Comparison of ENCODE assay signal across 26 mouse cellular contexts in the genomic region with DNA sequence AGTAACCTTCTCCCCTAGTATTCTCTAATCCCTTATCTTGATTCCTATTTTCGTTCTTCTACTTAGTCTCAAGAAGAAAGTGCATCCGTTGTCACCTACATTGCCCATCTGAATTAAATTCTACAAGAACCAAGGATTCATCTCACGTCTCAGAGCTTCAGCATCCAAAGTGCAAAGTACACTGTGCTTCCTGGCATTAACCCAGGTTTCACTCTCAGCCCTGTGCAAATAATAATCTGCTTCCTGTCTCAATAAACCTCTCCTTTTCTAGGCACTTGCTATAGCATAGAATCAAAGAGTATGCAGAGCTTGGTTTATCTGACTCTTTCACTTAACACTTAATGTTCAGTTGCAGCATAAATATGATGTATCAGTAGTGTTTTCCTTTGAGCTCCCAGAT. TPM values are rescaled to one million over a fixed set of nuclear protein-coding genes. Genes with fewer than 3 reads are reported as not detected.
DNase-seq lines count a peak whose midpoint lies in the region; ATAC-seq and TF ChIP-seq lines count a peak whose summit lies in the region.
"Had no signal": no experiment of that assay in that cellular context is flagged by ENCODE, and none has a peak within 500 bp of the region (broad histone marks: within the 10 kb centered on the region; RNA-seq: fewer than 3 reads in every experiment).

No protein-coding gene starts in this region.

- TF ChIP-seq POLR2A in liver, adult 2 months (IDR thresholded peaks at IDR 0.05; ENCODE audit: extremely low read depth, insufficient read depth, low read length): no peak
- TF ChIP-seq POLR2A in small intestine, adult 2 months (IDR thresholded peaks at IDR 0.05; ENCODE audit: low read depth, low read length): no peak

- DNase-seq in liver, adult 2 months (ENCODE audit: extremely low read depth, low read depth, low spot score): peak; percentile 81
- no peak for DNase-seq in liver
- DNase-seq in kidney, adult 9 months: peak; percentile 72
- no peak for DNase-seq in right cerebral cortex, postnatal 4 days
- DNase-seq in heart, postnatal 14 days: no peak
- DNase-seq: adrenal gland, postnatal 14 days; cerebellum, adult 11-12 months; cerebellum, adult 9-11 months; embryo, embryonic 11 days; gastrocnemius, adult 2 months; gastrocnemius, postnatal 36 days; heart, adult 18-20 months; layer of hippocampus, postnatal 36 days; left cerebral cortex, postnatal 4 days had no signal

- peak; percentile 84 for ATAC-seq in intestine, embryonic 16.5 days
- ATAC-seq: CD4-positive, CD25-positive, alpha-beta regulatory T cell, adult 4 months; forebrain, embryonic 15.5 days; midbrain, embryonic 15.5 days had no signal

- no peak for TF ChIP-seq CTCF in liver, adult 2 months (IDR thresholded peaks at IDR 0.05; ENCODE audit: low read depth, low read length)
- no peak for TF ChIP-seq CTCF in small intestine, adult 2 months (IDR thresholded peaks at IDR 0.05; ENCODE audit: extremely low read depth, insufficient read length, insufficient replicate concordance, low read depth, low read length)

- 50% methylated on average over 3 of the region's 3 CpGs for WGBS in liver, adult 2 months
- 67% methylated on average over 3 of the region's 3 CpGs for WGBS in intestine, embryonic 16.5 days
- WGBS in small intestine, adult 2 months: 31% methylated on average over 3 of the region's 3 CpGs

- peaks cover 16% of the 10 kb centered on the region for H3K4me1 ChIP-seq in liver, adult 2 months (ENCODE audit: control insufficient read depth, insufficient read depth, low read length)
- peaks cover 6% of the 10 kb centered on the region; the same call in 1 of the 2 replicates for H3K4me1 ChIP-seq in intestine, embryonic 16.5 days (ENCODE audit: control insufficient read depth, insufficient read depth, low read length)
- peaks cover 7% of the 10 kb centered on the region; the same call in 1 of the 2 replicates for H3K4me1 ChIP-seq in small intestine, adult 2 months (ENCODE audit: control insufficient read depth, insufficient read depth, insufficient read length, low read length)
- H3K4me1 ChIP-seq: embryonic facial prominence, embryonic 12.5 days; forebrain, embryonic 15.5 days; midbrain, embryonic 10.5 days; midbrain, embryonic 15.5 days; neural tube, embryonic 12.5 days had no signal

- peaks cover 3% of the 10 kb centered on the region for H3K36me3 ChIP-seq in liver, adult 2 months (ENCODE audit: control insufficient read depth, insufficient read depth, low read length)
- H3K36me3 ChIP-seq in intestine, embryonic 16.5 days (ENCODE audit: control insufficient read depth, insufficient read depth, low read length): peaks cover 2% of the 10 kb centered on the region; the same call in 1 of the 2 replicates
- 0 out of 2 replicates have a peak, but pooled peaks cover 2% of the 10 kb centered on the region for H3K36me3 ChIP-seq in small intestine, adult 2 months (ENCODE audit: control insufficient read depth, insufficient read depth, low read length)
- H3K36me3 ChIP-seq: embryonic facial prominence, embryonic 12.5 days; forebrain, embryonic 15.5 days; lung, embryonic 15.5 days; midbrain, embryonic 15.5 days had no signal

- no peaks in the 10 kb centered on the region for H3K9me3 ChIP-seq in intestine, embryonic 16.5 days (ENCODE audit: control insufficient read depth, low read length)
- H3K9me3 ChIP-seq: embryonic facial prominence, embryonic 12.5 days; forebrain, embryonic 15.5 days; lung, embryonic 15.5 days; midbrain, embryonic 10.5 days; midbrain, embryonic 15.5 days; neural tube, embryonic 12.5 days had no signal

- intact Hi-C loops in heart, postnatal 14 days (cut with DNase I): no loop called here

- H3K4me2 ChIP-seq in intestine, embryonic 16.5 days (ENCODE audit: low read depth, low read length): no peak overlapping the region
- H3K4me2 ChIP-seq: embryonic facial prominence, embryonic 12.5 days; forebrain, embryonic 15.5 days; heart, embryonic 11.5 days; hindbrain, embryonic 14.5 days; lung, embryonic 15.5 days; midbrain, embryonic 15.5 days; neural tube, embryonic 12.5 days had no signal

- no peak overlapping the region for H3K27ac ChIP-seq in liver, adult 2 months (replicated peaks; ENCODE audit: insufficient read depth, low read depth, low read length)
- no peak overlapping the region for H3K27ac ChIP-seq in intestine, embryonic 16.5 days (ENCODE audit: low read length)
- H3K27ac ChIP-seq in small intestine, adult 2 months (ENCODE audit: insufficient read depth, low read depth, low read length): peak overlapping the region; percentile 51; the same call in 1 of the 2 replicates
- H3K27ac ChIP-seq: embryonic facial prominence, embryonic 12.5 days; forebrain, embryonic 15.5 days; gastrocnemius, adult 2 months; hindbrain, embryonic 14.5 days; liver, embryonic 14.5 days; lung, embryonic 15.5 days; midbrain, embryonic 10.5 days; midbrain, embryonic 15.5 days; neural tube, embryonic 12.5 days had no signal

- no peak overlapping the region for H3K4me3 ChIP-seq in liver, adult 2 months (ENCODE audit: insufficient read depth, low read depth, low read length)
- no peak overlapping the region for H3K4me3 ChIP-seq in intestine, embryonic 16.5 days (ENCODE audit: low read length)
- H3K4me3 ChIP-seq in small intestine, adult 2 months (ENCODE audit: low read depth, low read length): no peak overlapping the region
- H3K4me3 ChIP-seq: embryonic facial prominence, embryonic 12.5 days; forebrain, embryonic 15.5 days; gastrocnemius, adult 2 months; lung, embryonic 15.5 days; midbrain, embryonic 10.5 days; midbrain, embryonic 15.5 days; neural tube, embryonic 12.5 days had no signal

- H3K27me3 ChIP-seq in liver, adult 2 months (ENCODE audit: control insufficient read depth, insufficient read depth, low read length): no peaks in the 10 kb centered on the region
- H3K27me3 ChIP-seq in intestine, embryonic 16.5 days (replicated peaks; ENCODE audit: control insufficient read depth, insufficient read depth, low read length): no peaks in the 10 kb centered on the region
- no peaks in the 10 kb centered on the region for H3K27me3 ChIP-seq in small intestine, adult 2 months (ENCODE audit: control insufficient read depth, insufficient read depth, low read length)
- H3K27me3 ChIP-seq: embryonic facial prominence, embryonic 12.5 days; forebrain, embryonic 15.5 days; lung, embryonic 15.5 days; midbrain, embryonic 15.5 days; neural tube, embryonic 12.5 days had no signal

- peaks cover 15% of the 10 kb centered on the region; the same call in 1 of the 2 replicates for H3K79me2 ChIP-seq in liver, adult 2 months (ENCODE audit: control insufficient read depth, insufficient read depth, low read length)

- H3K9ac ChIP-seq in liver, adult 2 months (ENCODE audit: low read depth, low read length): no peak overlapping the region
- no peak overlapping the region for H3K9ac ChIP-seq in intestine, embryonic 16.5 days (ENCODE audit: low read depth, low read length)
- H3K9ac ChIP-seq: embryonic facial prominence, embryonic 12.5 days; forebrain, embryonic 15.5 days; hindbrain, embryonic 14.5 days; liver, embryonic 14.5 days; lung, embryonic 15.5 days; midbrain, embryonic 15.5 days; neural tube, embryonic 12.5 days had no signal

RNA-seq across cellular contexts. Expression of gene Nckap1, which starts 19.7 kb away (rescaled TPM):
- 88.8 and 95.3 TPM in 2 replicates for total RNA-seq in liver, adult 2 months (2014; rRNA removed)
- polyA plus RNA-seq in liver, adult 2 months (2012; rRNA removed): 20.5 and 22.1 TPM in 2 replicates
- 26.1 and 30.5 TPM in 2 replicates for polyA plus RNA-seq in intestine, embryonic 16.5 days (2015; fragmentation: Nextera tagmentation; extraction: Ambion mirVana)
- polyA plus RNA-seq in small intestine, adult 2 months (2012; rRNA removed): 9.1 and 20.3 TPM in 2 replicates
- 10 to 100 TPM; 69.9 to 72.2 TPM for total RNA-seq in heart, postnatal 14 days (2021)

RNA-seq across cellular contexts. Expression of gene Dusp19, which starts 55.4 kb away (rescaled TPM):
- 10.3 and 12.6 TPM in 2 replicates for total RNA-seq in liver, adult 2 months (2014; rRNA removed)
- 3.4 and 3.5 TPM in 2 replicates for polyA plus RNA-seq in liver, adult 2 months (2012; rRNA removed)
- 16.1 and 17.9 TPM in 2 replicates for polyA plus RNA-seq in intestine, embryonic 16.5 days (2015; fragmentation: Nextera tagmentation; extraction: Ambion mirVana)
- polyA plus RNA-seq in small intestine, adult 2 months (2012; rRNA removed): 1.4 and 1.9 TPM in 2 replicates
- total RNA-seq in heart, postnatal 14 days (2021): 1 to 10 TPM; 7.5 to 9.5 TPM

RNA-seq across cellular contexts. Expression of gene Nup35, which starts 55.6 kb away (rescaled TPM):
- 4.8 and 6.0 TPM in 2 replicates for total RNA-seq in liver, adult 2 months (2014; rRNA removed)
- 9.1 and 9.5 TPM in 2 replicates for polyA plus RNA-seq in liver, adult 2 months (2012; rRNA removed)
- 33.3 and 38.8 TPM in 2 replicates for polyA plus RNA-seq in intestine, embryonic 16.5 days (2015; fragmentation: Nextera tagmentation; extraction: Ambion mirVana)
- 5.8 and 6.4 TPM in 2 replicates for polyA plus RNA-seq in small intestine, adult 2 months (2012; rRNA removed)
- total RNA-seq in heart, postnatal 14 days (2021): 1 to 10 TPM; 6.6 to 7.6 TPM

Comparison
In these comparisons a context has a peak if more than half of its experiments do, and no peak if none do; other contexts are left out.
1. DNase-seq: peak in liver, adult 2 months (single experiment) and kidney, adult 9 months (single experiment); none in liver (single experiment), right cerebral cortex, postnatal 4 days (single experiment) and heart, postnatal 14 days (0 of 2).